Mouse (Mus musculus) heart, embryonic 14.5 days (tissue): Measurements from ENCODE around the gene Higd1b. TPM values are rescaled to one million over a fixed set of nuclear protein-coding genes. Genes with fewer than 3 reads are reported as not detected.

Source experiments
- ATAC-seq: fragments of 200-750 bp; cut with Nextera tagmentation; 2 replicates; pipeline ENCODE4 v1.8.0; 2017; ENCODE audit warnings: low read depth, moderate TSS enrichment; ENCODE audit not compliant: insufficient number of reproducible peaks, insufficient read depth, low FRiP score
- H3K27ac ChIP-seq, 2 experiments: fragments of 200-500 bp in 1 of 2; fragments of 300-500 bp in 1 of 2; sonication (generic) in 1 of 2; replicated peaks in 1 of 2; 2 replicates each; pipeline ENCODE4 v1.5.1; 2012 to 2014; ENCODE audit warnings: low read depth in 2 of 2, low read length in 2 of 2, control low read depth in 1 of 2, mild to moderate bottlenecking in 1 of 2, mixed read lengths in 1 of 2; ENCODE audit not compliant: control insufficient read depth in 1 of 2, insufficient read depth in 1 of 2
- H3K27me3 ChIP-seq: fragments of 300-500 bp; sonication (generic); 2 replicates; pipeline ENCODE4 v1.6.1; 2014; ENCODE audit warnings: mild to moderate bottlenecking, low read length, control low read depth; ENCODE audit not compliant: control insufficient read depth, insufficient read depth
- H3K36me3 ChIP-seq: fragments of 300-500 bp; sonication (generic); 2 replicates; pipeline ENCODE4 v1.6.1; 2014; ENCODE audit warnings: mild to moderate bottlenecking, control low read depth, low read length, mixed read lengths; ENCODE audit not compliant: control insufficient read depth, insufficient read depth
- H3K4me1 ChIP-seq, 2 experiments: fragments of 200-500 bp in 1 of 2; fragments of 300-500 bp in 1 of 2; sonication (generic) in 1 of 2; 2 replicates each; pipeline ENCODE4 v1.6.1; 2012 to 2014; ENCODE audit warnings: low read length in 2 of 2, control low read depth in 1 of 2, mixed read lengths in 1 of 2; ENCODE audit not compliant: control insufficient read depth in 2 of 2, insufficient read depth in 2 of 2
- H3K4me2 ChIP-seq: fragments of 300-500 bp; sonication (generic); 2 replicates; pipeline ENCODE4 v1.6.1; 2014; ENCODE audit warnings: mild to moderate bottlenecking, low read length
- H3K4me3 ChIP-seq, 2 experiments: fragments of 200-500 bp in 1 of 2; fragments of 300-500 bp in 1 of 2; sonication (generic) in 1 of 2; 2 replicates each; pipeline ENCODE4 v1.5.1; 2012 to 2014; ENCODE audit warnings: low read length in 2 of 2, mild to moderate bottlenecking in 2 of 2, control low read depth in 1 of 2, low read depth in 1 of 2, moderate library complexity in 1 of 2; ENCODE audit not compliant: control insufficient read depth in 1 of 2, insufficient read depth in 1 of 2
- H3K9ac ChIP-seq: fragments of 300-500 bp; sonication (generic); 2 replicates; pipeline ENCODE4 v1.6.1; 2014; ENCODE audit warnings: mild to moderate bottlenecking, low read length
- H3K9me3 ChIP-seq: fragments of 300-500 bp; sonication (generic); 2 replicates; pipeline ENCODE4 v1.6.1; 2016; ENCODE audit warnings: low read length, control low read depth; ENCODE audit not compliant: control insufficient read depth
- WGBS: fragments of 180-500 bp; shearing (Covaris S2); extraction: QIAGEN DNeasy Blood & Tissue Kit; methylation state at CpG from one replicate; pipeline ENCODE4 v1.1.7; 2014; 5-methylcytosine and 5-hydroxymethylcytosine counted together
- polyA plus RNA-seq: library from polyadenylated mRNA; unstranded; fragments of >200 nt; fragmentation: Nextera tagmentation; extraction: Ambion mirVana; gene quantifications from 2 replicates; pipeline ENCODE4 v1.2.1, GENCODE M21; 2014

Gene Higd1b
- polyA plus RNA-seq, 1 experiment from 2014 or later, result 0.61 TPM

DNA sequence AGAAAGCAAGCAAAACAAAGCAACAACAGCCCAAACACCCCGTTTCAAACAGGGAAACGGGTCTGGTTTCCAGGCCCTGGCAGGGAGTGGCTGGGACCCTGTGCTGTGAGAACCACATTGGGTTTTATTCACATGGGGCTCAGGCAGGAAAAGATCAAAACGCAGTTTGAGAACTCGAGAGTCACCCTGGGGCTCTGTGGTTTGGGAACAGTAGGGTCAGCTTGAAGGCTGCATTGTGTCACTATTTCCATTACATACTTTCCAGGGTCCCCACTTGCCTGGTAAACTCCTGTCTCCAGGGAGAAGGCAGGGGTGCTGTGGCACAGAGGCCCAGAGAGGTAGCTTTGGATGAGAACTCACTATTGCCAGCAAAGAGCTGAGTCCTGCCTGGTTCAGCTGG lies 8.6 kb upstream of the Higd1b start:
- Histone ChIP-seq H3K9ac (peak overlapping the region; percentile 25; the same call in 1 of the 2 replicates), H3K36me3 (no peaks in the 10 kb centered on the region), H3K4me3 (no peak overlapping the region), H3K4me1 (peaks cover 10 to 13% of the 10 kb centered on the region in 2 experiments; a peak in 3 of 4 replicates), H3K27me3 (no peaks in the 10 kb centered on the region), H3K27ac (0 out of 4 replicates have a peak overlapping the region, but pooled peaks of 1 of the 2 experiments have one; percentile 0), H3K9me3 (no peaks in the 10 kb centered on the region), H3K4me2 (no peak overlapping the region)
- WGBS, result 51% methylated on average over 4 of the region's 4 CpGs
- no peak for ATAC-seq

DNA sequence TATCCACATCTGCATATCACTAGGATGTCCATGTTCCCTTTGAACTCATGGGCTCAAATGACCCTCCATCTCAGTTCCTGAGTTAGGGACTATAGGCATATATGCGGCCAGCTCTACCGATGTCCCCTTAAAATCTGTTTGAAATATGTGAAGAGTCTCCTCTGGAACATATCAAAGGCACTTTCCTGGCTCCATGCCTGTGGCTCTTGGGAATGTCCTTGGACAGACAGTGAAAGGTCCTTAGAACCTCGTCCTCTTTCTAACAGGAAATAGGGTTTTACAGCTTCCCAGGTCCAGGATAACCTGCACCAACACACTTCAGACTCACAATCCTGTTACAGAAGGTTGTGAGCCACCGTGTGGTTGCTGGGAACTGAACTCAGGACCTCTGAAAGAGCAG lies 5.4 kb upstream of the Higd1b start:
- Histone ChIP-seq H3K9me3 (no peaks in the 10 kb centered on the region), H3K27ac (no peak overlapping the region), H3K9ac (no peak overlapping the region), H3K4me2 (no peak overlapping the region), H3K27me3 (no peaks in the 10 kb centered on the region), H3K4me1 (peaks cover 10 to 13% of the 10 kb centered on the region in 2 experiments; a peak in 3 of 4 replicates), H3K36me3 (no peaks in the 10 kb centered on the region), H3K4me3 (no peak overlapping the region)
- WGBS, result 45% methylated on average over 4 of the region's 4 CpGs
- no peak for ATAC-seq

DNA sequence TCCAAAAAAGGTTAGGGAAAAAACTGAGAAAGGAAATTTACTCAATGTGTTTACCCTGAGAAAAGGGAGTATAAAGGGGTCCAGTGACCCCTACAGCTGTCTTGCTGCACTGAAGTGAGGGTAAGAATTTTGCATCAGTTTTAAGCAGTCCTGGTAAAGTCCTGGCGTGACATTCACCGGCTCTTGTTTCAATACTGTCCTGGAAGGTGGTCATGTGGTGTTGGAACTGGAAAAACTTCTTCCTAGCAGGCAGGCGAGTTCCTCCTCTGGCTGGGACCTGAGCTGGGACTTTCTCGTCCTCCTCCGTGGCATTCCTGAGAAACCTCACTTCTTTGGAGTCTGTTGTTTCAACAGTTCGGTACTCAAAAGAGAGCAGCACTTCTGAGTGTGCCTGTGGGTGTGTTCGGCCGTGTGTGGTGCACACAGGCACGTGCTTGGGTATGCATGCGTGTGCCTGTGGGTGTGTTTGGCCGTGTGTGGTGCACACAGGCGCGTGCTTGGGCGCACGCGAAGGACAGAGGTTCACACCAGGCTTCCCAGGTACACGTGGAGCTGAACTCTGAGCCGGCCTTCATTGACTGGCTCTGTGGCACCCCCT lies 2.9 kb upstream of the Higd1b start:
- no peak overlapping the region for H3K27ac ChIP-seq
- no peak for ATAC-seq
- peaks cover 4 to 5% of the 10 kb centered on the region in 2 experiments; a peak in 3 of 4 replicates for H3K4me1 ChIP-seq
- no peaks in the 10 kb centered on the region for H3K9me3 ChIP-seq
- H3K4me3 ChIP-seq, result no peak overlapping the region
- H3K36me3 ChIP-seq, result peaks cover 16% of the 10 kb centered on the region
- WGBS, result 62% methylated on average over 18 of the region's 18 CpGs
- H3K27me3 ChIP-seq, result no peaks in the 10 kb centered on the region
- no peak overlapping the region for H3K4me2 ChIP-seq
- H3K9ac ChIP-seq, result no peak overlapping the region

DNA sequence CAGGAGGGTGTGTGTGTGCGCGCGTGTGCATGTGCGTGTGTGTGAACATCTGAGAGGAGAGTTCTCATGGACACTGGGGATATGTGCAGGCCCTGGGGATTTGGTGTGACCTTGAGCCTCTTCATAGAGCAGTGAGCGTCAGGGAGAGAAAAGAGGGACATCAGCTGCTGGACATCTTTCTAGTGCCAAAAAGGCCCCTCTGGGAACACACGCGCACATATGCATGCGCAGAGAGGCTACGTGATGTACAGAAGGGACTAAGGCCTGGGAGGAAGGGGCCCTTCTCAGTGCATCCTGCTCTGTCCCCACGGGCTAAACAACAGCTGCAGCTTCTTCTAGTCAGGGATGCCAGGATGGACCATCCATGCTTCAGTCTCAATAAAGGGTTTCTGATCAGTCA lies 1.4 kb upstream of the Higd1b start:
- H3K9me3 ChIP-seq, result no peaks in the 10 kb centered on the region
- H3K4me2 ChIP-seq, result no peak overlapping the region
- peaks cover 30% of the 10 kb centered on the region for H3K36me3 ChIP-seq
- peaks cover 4 to 5% of the 10 kb centered on the region in 2 experiments; a peak in 3 of 4 replicates for H3K4me1 ChIP-seq
- H3K4me3 ChIP-seq, result no peak overlapping the region
- 86% methylated on average over 10 of the region's 10 CpGs for WGBS
- ATAC-seq, result no peak
- H3K27me3 ChIP-seq, result no peaks in the 10 kb centered on the region
- no peak overlapping the region for H3K27ac ChIP-seq
- no peak overlapping the region for H3K9ac ChIP-seq

DNA sequence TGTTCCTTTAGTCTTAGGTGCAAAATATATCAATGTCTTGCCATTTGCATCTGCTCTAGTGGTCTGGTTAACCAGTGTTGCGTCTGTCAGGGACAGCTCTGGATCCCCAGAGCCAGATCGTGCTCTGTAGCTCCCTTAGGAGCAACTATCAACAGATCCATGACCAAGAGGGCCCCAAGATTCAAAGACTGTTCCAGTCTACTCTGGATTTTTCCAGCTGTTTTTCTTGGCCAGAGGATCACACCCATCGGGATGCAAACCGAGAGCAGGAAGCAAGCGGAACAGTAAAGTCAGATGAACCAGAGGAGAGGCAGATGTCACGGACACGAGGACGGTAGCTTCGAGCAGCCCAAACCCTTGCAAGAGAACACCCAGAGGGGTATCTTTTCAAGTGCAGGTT lies 497 bp downstream of the Higd1b start:
- 71% methylated on average over 9 of the region's 9 CpGs for WGBS
- no peak for ATAC-seq
- Histone ChIP-seq H3K4me1 (peaks cover 0 to under 1% of the 10 kb centered on the region in 2 experiments; a peak in 2 of 4 replicates), H3K27ac (no peak overlapping the region), H3K9me3 (no peaks in the 10 kb centered on the region), H3K4me3 (no peak overlapping the region), H3K36me3 (peaks cover 50% of the 10 kb centered on the region), H3K9ac (no peak overlapping the region), H3K4me2 (no peak overlapping the region), H3K27me3 (no peaks in the 10 kb centered on the region)

DNA sequence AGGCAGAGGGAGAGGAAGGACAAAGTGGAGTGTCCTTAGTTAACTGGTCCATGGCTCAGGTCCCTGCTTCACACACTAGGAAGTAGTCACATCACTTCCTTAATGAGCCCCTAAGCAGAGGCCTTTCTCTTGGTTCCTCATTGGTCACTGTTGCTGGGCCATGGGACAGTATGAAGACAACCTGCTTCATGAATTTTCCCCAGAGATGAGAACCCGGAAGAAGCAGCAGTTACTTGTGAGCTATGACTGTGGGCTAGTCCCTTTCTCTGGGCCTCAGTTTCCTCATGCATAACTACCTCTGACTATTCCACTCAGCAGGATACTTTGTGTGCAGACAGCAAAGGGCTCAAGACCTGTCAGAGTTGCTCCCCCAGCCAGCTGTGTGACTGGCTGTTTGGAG lies 1.7 kb downstream of the Higd1b start:
- Histone ChIP-seq H3K27me3 (no peaks in the 10 kb centered on the region), H3K4me1 (no peaks in the 10 kb centered on the region; a peak in 1 of 4 replicates), H3K27ac (no peak overlapping the region), H3K9ac (no peak overlapping the region), H3K4me2 (no peak overlapping the region), H3K9me3 (no peaks in the 10 kb centered on the region), H3K36me3 (peaks cover 62% of the 10 kb centered on the region), H3K4me3 (no peak overlapping the region)
- no peak for ATAC-seq
- WGBS, result 83% methylated on average over 1 of the region's 1 CpGs

DNA sequence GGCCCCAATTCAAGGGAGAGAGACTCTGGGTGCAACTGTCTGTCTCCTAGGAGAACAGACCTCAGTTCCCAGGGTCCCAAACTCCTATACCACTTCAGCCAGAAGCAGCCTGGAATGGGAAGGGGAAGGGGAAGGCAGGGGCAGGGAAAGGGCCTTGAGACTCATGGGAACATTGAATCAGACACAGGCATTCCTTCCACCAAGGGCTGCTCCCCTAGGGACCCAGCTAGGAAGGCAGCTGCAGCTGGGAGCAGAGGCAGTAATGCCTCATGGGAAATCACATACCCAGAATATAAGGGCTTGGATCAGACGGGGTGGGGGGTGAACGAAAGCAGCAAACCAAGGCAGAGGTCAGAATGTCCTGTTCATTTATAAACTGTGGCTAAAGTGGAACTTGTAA lies 2.5 kb downstream of the Higd1b start:
- H3K9me3 ChIP-seq, result no peaks in the 10 kb centered on the region
- H3K27me3 ChIP-seq, result no peaks in the 10 kb centered on the region
- WGBS, result 100% methylated on average over 2 of the region's 2 CpGs
- H3K27ac ChIP-seq, result no peak overlapping the region
- H3K9ac ChIP-seq, result no peak overlapping the region
- ATAC-seq, result no peak
- H3K36me3 ChIP-seq, result peaks cover 69% of the 10 kb centered on the region
- no peak overlapping the region for H3K4me3 ChIP-seq
- no peaks in the 10 kb centered on the region for H3K4me1 ChIP-seq
- no peak overlapping the region for H3K4me2 ChIP-seq

DNA sequence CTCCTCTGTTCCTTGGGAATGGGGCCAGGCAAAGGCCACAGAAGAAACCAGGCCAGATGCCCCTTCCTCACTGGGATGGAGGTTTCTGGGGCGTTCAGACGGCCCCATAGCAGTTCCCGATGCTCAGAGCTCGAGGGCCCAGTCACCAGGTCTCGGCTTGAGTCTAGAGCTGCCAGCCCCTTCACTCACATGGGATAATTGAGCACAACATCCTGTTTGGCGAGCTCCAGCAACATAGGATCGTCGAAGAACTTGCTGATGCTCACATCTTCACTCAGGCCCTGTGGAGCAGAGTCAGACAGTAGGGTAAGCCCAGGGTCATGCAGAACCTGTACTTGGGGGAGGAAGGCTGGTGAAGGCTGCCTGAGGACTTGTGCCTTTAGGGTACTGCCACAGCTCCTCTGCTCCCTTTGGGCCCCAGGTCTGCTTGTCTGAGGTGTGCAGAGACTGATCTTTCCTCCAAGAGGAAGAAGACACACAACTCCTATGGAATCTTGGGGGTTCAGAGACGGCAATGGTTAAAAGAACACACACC lies 3.0 kb downstream of the Higd1b start:
- no peak overlapping the region for H3K27ac ChIP-seq
- no peaks in the 10 kb centered on the region for H3K9me3 ChIP-seq
- H3K27me3 ChIP-seq, result no peaks in the 10 kb centered on the region
- H3K9ac ChIP-seq, result no peak overlapping the region
- no peak overlapping the region for H3K4me2 ChIP-seq
- ATAC-seq, result no peak
- WGBS, result 84% methylated on average over 9 of the region's 9 CpGs
- H3K4me1 ChIP-seq, result no peaks in the 10 kb centered on the region
- H3K4me3 ChIP-seq, result no peak overlapping the region
- peaks cover 75% of the 10 kb centered on the region for H3K36me3 ChIP-seq
